Mouse (Mus musculus) kidney, postnatal 0 days (tissue): ENCODE results near the gene Tpcn1. TPM values are rescaled to one million over a fixed set of nuclear protein-coding genes. Genes with fewer than 3 reads are reported as not detected.

Experiments used
- ATAC-seq: fragments of 200-750 bp; cut with Nextera tagmentation; replicated peaks from 2 replicates; pipeline ENCODE4 v1.8.0; 2017; ENCODE audit warnings: low read depth, moderate number of reproducible peaks, moderate TSS enrichment, moderate library complexity; ENCODE audit not compliant: low FRiP score
- DNase-seq: peaks from one replicate; pipeline ENCODE4 v3.0.0-alpha.2; 2016; ENCODE audit warnings: low spot score
- H3K27ac ChIP-seq: fragments of 300-500 bp; sonication (generic); 2 replicates; pipeline ENCODE4 v1.5.1; 2014; ENCODE audit warnings: mild to moderate bottlenecking
- H3K27me3 ChIP-seq: fragments of 300-500 bp; sonication (generic); 2 replicates; pipeline ENCODE4 v1.6.1; 2014; ENCODE audit warnings: low read length, mixed read lengths; ENCODE audit not compliant: insufficient read depth
- H3K36me3 ChIP-seq: fragments of 300-500 bp; sonication (generic); 2 replicates; pipeline ENCODE4 v1.6.1; 2014; ENCODE audit warnings: low read length, mixed read lengths; ENCODE audit not compliant: insufficient read depth
- H3K4me1 ChIP-seq: fragments of 300-500 bp; sonication (generic); replicated peaks from 2 replicates; pipeline ENCODE4 v1.6.1; 2014; ENCODE audit warnings: antibody characterized with exemption, low read length, mixed read lengths; ENCODE audit not compliant: insufficient read depth
- H3K4me2 ChIP-seq: fragments of 300-500 bp; sonication (generic); 2 replicates; pipeline ENCODE4 v1.6.1; 2014; ENCODE audit warnings: mild to moderate bottlenecking, low read length, moderate library complexity, mixed read lengths
- H3K4me3 ChIP-seq: fragments of 300-500 bp; sonication (generic); replicated peaks from 2 replicates; pipeline ENCODE4 v1.5.1; 2014; ENCODE audit warnings: low read depth, low read length
- H3K9ac ChIP-seq: fragments of 300-500 bp; sonication (generic); 2 replicates; pipeline ENCODE4 v1.6.1; 2014; ENCODE audit warnings: low read depth, low read length
- H3K9me3 ChIP-seq: fragments of 300-500 bp; sonication (generic); replicated peaks from 2 replicates; pipeline ENCODE4 v1.6.1; 2016; ENCODE audit warnings: low read length, inconsistent platforms, mixed read lengths
- CTCF ChIP-seq: IDR thresholded peaks from 2 replicates; pipeline ENCODE4 v1.5.1; 2016; ENCODE audit warnings: antibody characterized with exemption, low read depth, mild to moderate bottlenecking, moderate library complexity
- WGBS: fragments of 180-500 bp; shearing (Covaris S2); extraction: QIAGEN DNeasy Blood & Tissue Kit; methylation state at CpG from one replicate; pipeline ENCODE4 v1.1.7; 2014; 5-methylcytosine and 5-hydroxymethylcytosine counted together
- polyA plus RNA-seq: library from polyadenylated mRNA; unstranded; fragments of >200 nt; fragmentation: Nextera tagmentation; extraction: Ambion mirVana; gene quantifications from 2 replicates; pipeline ENCODE4 v1.2.1, GENCODE M21; 2015

Gene Tpcn1
- polyA plus RNA-seq, 1 experiment from 2014 or later: 35.4 TPM

DNA sequence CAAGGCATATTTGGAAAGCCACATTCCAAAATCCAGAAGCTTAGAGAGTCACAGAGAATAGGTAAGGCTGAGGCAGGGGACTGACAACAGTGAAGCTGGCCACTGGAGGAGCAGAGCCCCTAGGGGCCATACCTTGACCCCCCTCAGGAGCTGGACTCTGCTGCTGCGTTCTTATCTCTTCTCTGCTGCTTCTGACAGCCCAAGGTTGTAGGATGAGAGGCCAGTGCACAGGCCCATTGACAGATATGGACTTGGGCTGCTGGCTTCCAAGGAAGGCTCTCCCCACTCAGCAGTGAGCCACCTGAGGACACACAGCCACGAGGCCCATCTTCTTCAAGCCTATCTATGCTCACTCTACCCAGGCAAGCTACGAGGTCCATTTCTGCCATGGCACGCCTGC, 19.5 kb downstream of the Tpcn1 start:
- Histone ChIP-seq H3K27ac (no peak overlapping the region), H3K9me3 (no peaks in the 10 kb centered on the region), H3K36me3 (0 out of 2 replicates have a peak, but pooled peaks cover 7% of the 10 kb centered on the region), H3K9ac (no peak overlapping the region), H3K4me2 (no peak overlapping the region), H3K27me3 (no peaks in the 10 kb centered on the region), H3K4me1 (peaks cover 65% of the 10 kb centered on the region), H3K4me3 (no peak overlapping the region)
- 76% methylated on average over 4 of the region's 4 CpGs for WGBS
- no peak for DNase-seq
- no peak for TF ChIP-seq CTCF
- ATAC-seq: no peak

GRCm38 (mm10) chr5:120568336-120568768, 20.1 kb downstream of the Tpcn1 start:
- TF ChIP-seq CTCF: no peak
- no peak for ATAC-seq
- peaks cover 70% of the 10 kb centered on the region for H3K4me1 ChIP-seq
- H3K4me3 ChIP-seq: no peak overlapping the region
- DNase-seq: no peak
- 58% methylated on average over 9 of the region's 9 CpGs for WGBS
- 0 out of 2 replicates have a peak, but pooled peaks cover 7% of the 10 kb centered on the region for H3K36me3 ChIP-seq
- H3K4me2 ChIP-seq: no peak overlapping the region
- H3K9ac ChIP-seq: 0 out of 2 replicates have a peak overlapping the region, but pooled peaks have one; percentile 31
- H3K9me3 ChIP-seq: no peaks in the 10 kb centered on the region
- no peaks in the 10 kb centered on the region for H3K27me3 ChIP-seq
- no peak overlapping the region for H3K27ac ChIP-seq

DNA sequence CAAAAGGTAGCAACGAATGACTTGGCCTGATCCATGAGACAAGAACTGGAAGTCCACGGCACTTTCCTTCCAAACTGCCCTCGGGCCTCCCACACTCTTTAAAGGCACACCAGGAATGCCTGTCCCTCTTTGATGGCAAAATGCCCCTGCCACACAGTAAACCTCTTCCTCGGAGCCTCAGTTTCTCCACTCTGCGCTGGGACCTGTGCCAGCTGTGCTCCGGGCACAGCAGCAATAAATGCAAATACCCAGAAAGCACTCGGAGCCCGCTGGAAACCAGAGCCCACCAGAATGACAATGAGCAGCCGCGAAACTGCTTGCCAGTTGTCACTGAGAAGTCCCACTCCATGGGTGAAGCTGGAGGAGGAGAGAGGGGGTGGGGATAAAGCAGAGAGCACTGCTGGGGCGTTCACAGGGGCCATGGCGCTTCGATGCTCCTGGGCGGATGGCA, 20.7 kb downstream of the Tpcn1 start:
- H3K4me1 ChIP-seq: peaks cover 76% of the 10 kb centered on the region
- no peak overlapping the region for H3K4me3 ChIP-seq
- no peaks in the 10 kb centered on the region for H3K27me3 ChIP-seq
- no peak for DNase-seq
- no peaks in the 10 kb centered on the region for H3K9me3 ChIP-seq
- 0 out of 2 replicates have a peak overlapping the region, but pooled peaks have one; percentile 8 for H3K9ac ChIP-seq
- TF ChIP-seq CTCF: no peak
- no peak overlapping the region for H3K4me2 ChIP-seq
- WGBS: 45% methylated on average over 14 of the region's 14 CpGs
- peak overlapping the region; percentile 66 for H3K27ac ChIP-seq
- ATAC-seq: no peak
- H3K36me3 ChIP-seq: 0 out of 2 replicates have a peak, but pooled peaks cover 2% of the 10 kb centered on the region

DNA sequence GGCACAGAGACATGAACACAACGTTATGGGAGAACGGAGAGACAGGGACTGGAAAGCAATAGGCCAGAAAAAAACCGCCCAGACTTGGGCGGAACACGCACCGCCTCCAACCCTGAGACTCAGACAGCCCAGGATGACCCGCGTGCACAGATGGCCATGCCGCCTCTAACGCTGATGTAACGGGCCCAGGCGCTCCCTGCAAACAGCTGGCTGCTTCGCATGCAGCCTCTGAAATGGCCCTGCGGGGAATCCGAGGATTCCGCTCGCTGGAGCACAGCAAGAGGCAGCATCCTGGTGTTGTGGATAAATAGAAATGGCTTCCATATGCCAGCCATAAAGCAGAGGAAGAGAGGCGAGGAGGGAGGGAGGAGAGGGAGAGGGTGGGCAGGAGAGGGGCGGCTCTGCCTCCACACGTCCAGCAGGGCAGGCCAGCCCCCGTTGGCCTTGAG, 21.2 kb downstream of the Tpcn1 start:
- H3K4me2 ChIP-seq: no peak overlapping the region
- H3K27ac ChIP-seq: peak overlapping the region; percentile 66
- TF ChIP-seq CTCF: no peak
- no peaks in the 10 kb centered on the region for H3K27me3 ChIP-seq
- H3K4me3 ChIP-seq: no peak overlapping the region
- H3K9ac ChIP-seq: 0 out of 2 replicates have a peak overlapping the region, but pooled peaks have one; percentile 8
- no peak for ATAC-seq
- H3K36me3 ChIP-seq: 0 out of 2 replicates have a peak, but pooled peaks cover 2% of the 10 kb centered on the region
- peaks cover 77% of the 10 kb centered on the region for H3K4me1 ChIP-seq
- WGBS: 26% methylated on average over 21 of the region's 21 CpGs
- peak; percentile 71 for DNase-seq
- H3K9me3 ChIP-seq: no peaks in the 10 kb centered on the region

DNA sequence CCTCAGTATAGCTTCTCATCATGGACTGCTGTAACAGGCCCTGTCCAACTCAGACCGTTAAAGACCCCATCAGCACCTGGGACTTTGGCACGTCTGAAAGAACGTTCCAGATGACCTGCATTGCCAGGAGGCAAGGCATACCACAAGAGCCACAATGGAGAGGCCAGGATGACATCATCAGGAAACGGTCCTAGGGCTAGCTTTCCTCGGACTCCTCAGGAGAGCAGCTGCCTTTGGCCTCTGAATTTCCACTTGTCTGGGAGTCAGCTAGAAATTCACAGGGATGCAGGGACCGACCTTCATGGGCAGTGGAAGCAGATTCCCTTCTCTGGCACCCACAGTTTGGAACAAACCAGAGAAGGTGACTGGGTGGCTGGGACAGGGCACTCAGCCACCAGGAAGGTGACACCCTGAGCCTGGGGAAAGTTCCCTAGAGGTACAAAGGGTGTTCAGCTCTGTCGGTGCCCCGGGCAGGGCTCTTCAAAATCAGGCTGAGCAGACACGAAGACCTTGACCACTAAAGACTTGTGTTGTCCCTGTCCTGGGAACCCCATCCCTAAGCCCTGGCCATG, 21.7 kb downstream of the Tpcn1 start:
- H3K4me2 ChIP-seq: no peak overlapping the region
- WGBS: 39% methylated on average over 9 of the region's 9 CpGs
- H3K9me3 ChIP-seq: no peaks in the 10 kb centered on the region
- TF ChIP-seq CTCF: no peak
- no peak overlapping the region for H3K4me3 ChIP-seq
- 0 out of 2 replicates have a peak overlapping the region, but pooled peaks have one; percentile 8 for H3K9ac ChIP-seq
- no peaks in the 10 kb centered on the region for H3K27me3 ChIP-seq
- ATAC-seq: no peak
- peak overlapping the region; percentile 66 for H3K27ac ChIP-seq
- H3K36me3 ChIP-seq: 0 out of 2 replicates have a peak, but pooled peaks cover 2% of the 10 kb centered on the region
- H3K4me1 ChIP-seq: peaks cover 78% of the 10 kb centered on the region
- DNase-seq: no peak

DNA sequence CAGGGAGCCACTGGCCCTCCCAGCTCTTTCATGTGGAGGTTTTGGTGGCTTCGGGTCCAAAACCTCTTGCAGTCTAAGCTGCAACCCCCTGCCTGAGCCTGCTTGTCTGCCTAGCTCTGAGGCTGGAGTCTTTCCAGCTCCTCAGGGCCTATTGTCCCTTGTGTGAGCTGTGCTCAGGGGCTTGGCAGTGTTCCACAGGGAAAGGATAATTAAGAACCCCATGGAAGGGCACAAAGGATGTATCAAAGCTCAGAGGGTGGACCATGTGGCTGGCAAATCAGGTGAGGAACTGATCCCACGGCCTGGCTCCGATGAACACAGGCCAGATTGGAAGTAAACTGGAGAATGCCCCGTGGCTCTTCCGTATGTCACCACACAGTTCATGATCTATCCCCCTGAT, 22.4 kb downstream of the Tpcn1 start:
- peak overlapping the region; percentile 2; the same call in 1 of the 2 replicates for H3K9ac ChIP-seq
- H3K27me3 ChIP-seq: no peaks in the 10 kb centered on the region
- DNase-seq (no peak), ATAC-seq (no peak)
- no peaks in the 10 kb centered on the region for H3K9me3 ChIP-seq
- no peak for TF ChIP-seq CTCF
- no peak overlapping the region for H3K4me2 ChIP-seq
- 0 out of 2 replicates have a peak, but pooled peaks cover 2% of the 10 kb centered on the region for H3K36me3 ChIP-seq
- H3K4me1 ChIP-seq: peaks cover 73% of the 10 kb centered on the region
- peak overlapping the region; percentile 57; the same call in 1 of the 2 replicates for H3K27ac ChIP-seq
- H3K4me3 ChIP-seq: no peak overlapping the region
- 69% methylated on average over 5 of the region's 5 CpGs for WGBS
